Mouse (Mus musculus) telencephalon, adult 2 months (tissue): ENCODE results near the gene Dpf3.

Experiments
- DNase-seq: peaks from one replicate; pipeline ENCODE4 v3.0.0-alpha.2; 2011; ENCODE audit warnings: low read depth, low spot score

Dpf3 gene

GRCm38 (mm10) chr12:83496336-83496735 lies 8.8 kb upstream of the Dpf3 start:
- no peak for DNase-seq

GRCm38 (mm10) chr12:83495961-83496282 lies 8.4 kb upstream of the Dpf3 start:
- DNase-seq = no peak

GRCm38 (mm10) chr12:83495248-83495960 lies 7.9 kb upstream of the Dpf3 start:
- no peak for DNase-seq

GRCm38 (mm10) chr12:83494196-83494595 lies 6.7 kb upstream of the Dpf3 start:
- DNase-seq = no peak

GRCm38 (mm10) chr12:83492808-83493207 lies 5.3 kb upstream of the Dpf3 start:
- no peak for DNase-seq

- no peak for DNase-seq
Observed at GRCm38 (mm10) chr12:83491609-83492008, 4.1 kb upstream of the Dpf3 start.

- no peak for DNase-seq
Observed at GRCm38 (mm10) chr12:83489748-83490147, 2.2 kb upstream of the Dpf3 start.

- DNase-seq = no peak
Observed at GRCm38 (mm10) chr12:83488211-83488941, 860 bp upstream of the Dpf3 start.

- no peak for DNase-seq
Observed at GRCm38 (mm10) chr12:83486671-83487461, 650 bp downstream of the Dpf3 start.

GRCm38 (mm10) chr12:83485911-83486670 lies 1.4 kb downstream of the Dpf3 start:
- peak; percentile 56 for DNase-seq

- no peak for DNase-seq
Observed at GRCm38 (mm10) chr12:83484855-83485745, 2.4 kb downstream of the Dpf3 start.

GRCm38 (mm10) chr12:83483653-83484052 lies 3.9 kb downstream of the Dpf3 start:
- no peak for DNase-seq

GRCm38 (mm10) chr12:83481439-83481838 lies 6.1 kb downstream of the Dpf3 start:
- no peak for DNase-seq

GRCm38 (mm10) chr12:83479818-83480401 lies 7.6 kb downstream of the Dpf3 start:
- DNase-seq = no peak

- DNase-seq = no peak
Observed at GRCm38 (mm10) chr12:83479140-83479539, 8.4 kb downstream of the Dpf3 start.

- no peak for DNase-seq
Observed at GRCm38 (mm10) chr12:83476277-83476676, 11.2 kb downstream of the Dpf3 start.

- DNase-seq = no peak
Observed at GRCm38 (mm10) chr12:83475419-83475818, 12.1 kb downstream of the Dpf3 start.

GRCm38 (mm10) chr12:83473987-83474600 lies 13.4 kb downstream of the Dpf3 start:
- DNase-seq = no peak

GRCm38 (mm10) chr12:83471760-83472159 lies 15.8 kb downstream of the Dpf3 start:
- no peak for DNase-seq

GRCm38 (mm10) chr12:83470085-83470484 lies 17.4 kb downstream of the Dpf3 start:
- DNase-seq = no peak
